Mouse (Mus musculus): Measurements from ENCODE around the gene Ppp1r10. TPM values are rescaled to one million over a fixed set of nuclear protein-coding genes. Genes with fewer than 3 reads are reported as not detected.

The Ppp1r10 gene
- polyA plus RNA-seq (2017; shearing (Covaris generic)): 53.6 TPM

GRCm38 (mm10) chr17:35916297-35917142, at the start of gene Ppp1r10, which contains the start of gene Mrps18b:
Gene Ppp1r10, plus strand, starts transcription at chr17:35916434.
Gene Mrps18b, minus strand, starts transcription at chr17:35916389.

GRCm38 (mm10) chr17:35879245-35880057, 36.8 kb upstream of the Ppp1r10 start, which contains the start of gene Dhx16:
Gene Dhx16, plus strand, starts transcription at chr17:35879819.

DNA sequence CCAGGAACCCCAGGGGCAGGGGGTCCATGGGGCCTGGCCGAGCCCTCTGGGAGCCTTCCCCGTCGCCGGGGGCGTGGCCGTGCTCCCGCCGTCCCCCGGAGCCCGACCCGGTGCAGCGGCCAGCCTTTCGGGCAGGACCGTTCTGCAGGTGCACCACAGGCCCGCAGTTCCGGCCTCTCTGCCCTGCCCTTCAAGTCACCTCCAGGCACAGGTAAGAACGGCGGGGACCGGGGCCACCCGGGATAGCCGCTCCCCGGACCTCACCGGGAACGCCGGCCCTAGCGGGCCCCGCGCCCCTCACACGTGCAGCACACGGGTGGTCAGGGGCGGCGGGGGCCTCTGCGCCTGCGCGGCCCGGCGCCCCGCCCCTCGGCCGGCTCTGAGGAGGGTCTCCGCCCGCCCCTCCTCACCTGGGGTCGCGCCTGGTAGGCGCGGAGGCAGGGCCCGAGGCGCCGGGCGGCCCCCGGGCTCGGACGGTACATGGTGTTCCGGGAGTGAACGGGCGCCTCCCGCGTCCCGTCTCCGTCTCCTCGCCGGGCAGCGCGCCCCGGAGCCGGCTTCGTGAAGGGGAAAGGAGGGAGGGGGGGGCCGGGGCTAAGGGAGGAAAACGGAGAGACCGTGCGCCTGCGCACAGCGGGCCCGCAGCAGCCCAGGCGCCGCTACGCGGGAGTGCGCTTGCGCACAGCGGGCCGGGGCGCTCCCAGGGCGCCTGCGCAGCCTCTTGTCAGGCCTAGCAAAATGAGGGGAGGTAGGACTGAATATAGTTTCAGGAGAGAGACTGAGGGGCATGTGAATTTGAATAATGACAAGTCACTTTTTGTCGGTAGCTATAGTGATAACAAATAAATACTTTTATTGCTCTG, 19.2 kb upstream of the Ppp1r10 start, which contains the start of gene 2310061I04Rik:
TSS of gene 2310061I04Rik (minus strand) at position 651 of the 863 bp plus-strand sequence.

GRCm38 (mm10) chr17:35909919-35910369, 6.3 kb upstream of the Ppp1r10 start, which contains the start of gene Atat1:
Gene Atat1, minus strand, starts transcription at chr17:35910075.

GRCm38 (mm10) chr17:35969418-35970389, 53.5 kb downstream of the Ppp1r10 start, which contains the start of gene Abcf1:
Gene Abcf1, minus strand, starts transcription at chr17:35969761.

DNA sequence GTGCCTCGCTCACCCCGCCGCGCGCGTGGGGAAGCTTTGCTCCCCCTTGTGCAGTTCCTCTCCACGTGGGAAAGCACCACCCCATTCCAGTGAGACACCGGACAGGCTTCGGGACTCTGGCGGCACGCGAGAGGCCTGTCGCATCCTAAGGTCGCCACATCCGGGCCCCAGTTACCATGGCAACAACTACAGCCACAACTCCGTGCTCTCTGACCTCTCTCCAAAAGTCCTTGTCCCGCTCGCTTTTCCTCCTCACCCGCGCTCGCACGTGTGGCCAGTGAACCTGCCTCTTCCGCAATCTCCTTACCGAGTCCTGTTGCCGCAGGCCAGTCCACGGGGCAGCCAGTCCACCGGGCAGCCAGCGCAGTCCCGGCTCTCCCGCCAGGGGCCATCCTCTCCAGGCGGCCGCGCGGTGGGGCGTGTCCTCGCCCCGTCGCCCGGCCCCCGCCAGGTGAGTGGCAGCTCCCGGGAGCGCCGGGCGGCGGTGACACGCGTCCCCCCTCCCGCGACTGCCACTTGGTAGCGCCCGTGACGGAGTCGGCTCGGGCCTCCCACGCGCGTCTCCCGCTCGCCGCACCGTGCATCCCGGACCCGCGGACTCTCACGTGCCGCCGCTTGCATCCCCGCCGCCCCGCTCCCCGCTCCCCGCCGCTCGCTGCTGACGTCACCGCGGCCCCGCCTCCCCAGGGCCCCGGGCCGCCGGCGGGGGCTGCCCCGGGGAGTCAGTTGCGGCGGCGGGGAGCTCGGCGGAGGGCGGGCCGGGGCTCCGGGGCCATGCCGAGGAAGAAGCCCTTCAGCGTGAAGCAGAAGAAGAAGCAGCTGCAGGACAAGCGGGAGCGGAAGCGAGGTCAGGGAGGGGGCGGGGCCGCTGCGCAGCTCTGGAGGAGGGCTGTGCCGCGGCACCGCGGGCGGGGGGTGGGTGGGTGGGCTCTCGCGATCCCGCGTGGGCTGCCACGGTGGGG, 63.4 kb downstream of the Ppp1r10 start, which contains the start of the genes Gnl1 and Prr3:
TSS of gene Gnl1 (plus strand) at position 451 of the 962 bp plus-strand sequence.
TSS of gene Prr3 (minus strand) at position 836 of the 962 bp plus-strand sequence.

Other genes with a start within 250 kb of the Ppp1r10 start
- 26.4 TPM for gene Vars2, start 248.8 kb upstream of the Ppp1r10 start, polyA plus RNA-seq (2017; shearing (Covaris generic))
- 16.5 TPM for gene Gtf2h4, start 242.7 kb upstream of the Ppp1r10 start, polyA plus RNA-seq (2017; shearing (Covaris generic))
- 10.6 TPM for gene Ddr1, start 211.8 kb upstream of the Ppp1r10 start, polyA plus RNA-seq (2017; shearing (Covaris generic))
- gene Ier3, start 94.8 kb upstream of the Ppp1r10 start, polyA plus RNA-seq (2017; shearing (Covaris generic)): not detected
- 40.9 TPM for gene Flot1, start 93.2 kb upstream of the Ppp1r10 start, polyA plus RNA-seq (2017; shearing (Covaris generic))
- gene Tubb5, start 78.1 kb upstream of the Ppp1r10 start, polyA plus RNA-seq (2017; shearing (Covaris generic)): 73.9 TPM
- 12.0 TPM for gene Mdc1, start 74.9 kb upstream of the Ppp1r10 start, polyA plus RNA-seq (2017; shearing (Covaris generic))
- 25.9 TPM for gene Nrm, start 55.1 kb upstream of the Ppp1r10 start, polyA plus RNA-seq (2017; shearing (Covaris generic))
- 297 TPM for gene Ppp1r18, start 50.8 kb upstream of the Ppp1r10 start, polyA plus RNA-seq (2017; shearing (Covaris generic))
- 58.7 TPM for gene Dhx16, start 36.6 kb upstream of the Ppp1r10 start, polyA plus RNA-seq (2017; shearing (Covaris generic))
- 30.8 TPM for gene 2310061I04Rik, start 19.0 kb upstream of the Ppp1r10 start, polyA plus RNA-seq (2017; shearing (Covaris generic))
- 4.5 TPM for gene Atat1, start 6.4 kb upstream of the Ppp1r10 start, polyA plus RNA-seq (2017; shearing (Covaris generic))
- gene Mrps18b, start within 50 bp of the Ppp1r10 start, polyA plus RNA-seq (2017; shearing (Covaris generic)): 99.6 TPM
- gene Abcf1, start 53.3 kb downstream of the Ppp1r10 start, polyA plus RNA-seq (2017; shearing (Covaris generic)): 145 TPM
- 75.6 TPM for gene Gnl1, start 63.4 kb downstream of the Ppp1r10 start, polyA plus RNA-seq (2017; shearing (Covaris generic))
- gene Prr3, start 63.8 kb downstream of the Ppp1r10 start, polyA plus RNA-seq (2017; shearing (Covaris generic)): 35.3 TPM
- gene H2-T24, start 104.1 kb downstream of the Ppp1r10 start, polyA plus RNA-seq (2017; shearing (Covaris generic)): 12.1 TPM
- gene H2-T23, start 116.4 kb downstream of the Ppp1r10 start, polyA plus RNA-seq (2017; shearing (Covaris generic)): 382 TPM
- 160 TPM for gene H2-T22, start 126.3 kb downstream of the Ppp1r10 start, polyA plus RNA-seq (2017; shearing (Covaris generic))
- gene Gm6034, start 126.5 kb downstream of the Ppp1r10 start, polyA plus RNA-seq (2017; shearing (Covaris generic)): 0.62 TPM
- not detected for gene Gm11127, start 141.9 kb downstream of the Ppp1r10 start, polyA plus RNA-seq (2017; shearing (Covaris generic))
- 1.2 TPM for gene Gm19684, start 205.2 kb downstream of the Ppp1r10 start, polyA plus RNA-seq (2017; shearing (Covaris generic))
- gene Gm7030, start 213.0 kb downstream of the Ppp1r10 start, polyA plus RNA-seq (2017; shearing (Covaris generic)): not detected

Measured in naive thymus-derived CD4-positive, alpha-beta T cell, adult 5 months (primary cell).